In genomic region chr2:119165401-119165800, GRCm38 (mm10) we compare ENCODE assay signal across 31 mouse cellular contexts. TPM values are rescaled to one million over a fixed set of nuclear protein-coding genes. Genes with fewer than 3 reads are reported as not detected.
DNase-seq lines count a peak whose midpoint lies in the region; TF ChIP-seq lines count a peak whose summit lies in the region.
"Had no signal": no experiment of that assay in that cellular context is flagged by ENCODE, and none has a peak within 500 bp of the region (broad histone marks: within the 10 kb centered on the region; RNA-seq: fewer than 3 reads in every experiment).

No protein-coding gene starts in this region.

- TF ChIP-seq EP300 in CH12.LX (IDR thresholded peaks at IDR 0.05; ENCODE audit: low read length) (no peak), MEL (IDR thresholded peaks at IDR 0.05; ENCODE audit: low read depth in 1 of 2, low read length in 2 of 2) (no peak)

- TF ChIP-seq CTCF in layer of hippocampus, adult 2 months (conservative IDR thresholded peaks at IDR 0.05): peak; percentile 14; the same call in 1 of the 2 replicates
- TF ChIP-seq CTCF in CH12.LX (conservative IDR thresholded peaks at IDR 0.05 in 1 of 2, IDR thresholded peaks at IDR 0.05 in 1 of 2; ENCODE audit: low read depth in 2 of 2, low read length in 2 of 2) (peak in 1 of 2 experiments; percentile 47; a peak in 2 of 4 replicates), MEL (IDR thresholded peaks at IDR 0.05 in 2 of 3, conservative IDR thresholded peaks at IDR 0.05 in 1 of 3; ENCODE audit: control insufficient read depth in 1 of 3, insufficient read depth in 1 of 3, low read depth in 2 of 3, low read length in 3 of 3, poor library complexity in 1 of 3, severe bottlenecking in 1 of 3) (peak; percentile 32 to 46 (median 43))

- H3K9ac ChIP-seq in CH12.LX (ENCODE audit: insufficient read depth, low read depth): no peak overlapping the region
- H3K9ac ChIP-seq in MEL (ENCODE audit: control insufficient read depth, low read depth, low read length, poor library complexity, severe bottlenecking): no peak overlapping the region
- H3K9ac ChIP-seq: hindbrain, embryonic 12.5 days; midbrain, embryonic 13.5 days; neural tube, embryonic 13.5 days had no signal

- H3K9me3 ChIP-seq in CH12.LX (replicated peaks; ENCODE audit: low read length) (peaks cover 8% of the 10 kb centered on the region), MEL (replicated peaks; ENCODE audit: insufficient read depth, low read length) (no peaks in the 10 kb centered on the region)
- H3K9me3 ChIP-seq in hindbrain, embryonic 10.5 days: no peaks in the 10 kb centered on the region
- H3K9me3 ChIP-seq: G1E; hindbrain, embryonic 12.5 days; midbrain, embryonic 13.5 days; neural tube, embryonic 13.5 days had no signal

- dilution Hi-C loops in CH12.LX (cut with MboI; ENCODE audit: extremely low pct_ligation_motif_present, extremely low pct_unique_long_range_greater_than_20kb, low sequenced_read_pairs): no loop called here

- peak; percentile 14 for TF ChIP-seq RAD21 in CH12.LX (IDR thresholded peaks at IDR 0.05; ENCODE audit: low read depth, low read length)
- peak; percentile 26 for TF ChIP-seq RAD21 in MEL (IDR thresholded peaks at IDR 0.05; ENCODE audit: low read depth, low read length)

- no peak for DNase-seq in layer of hippocampus, adult 2 months (ENCODE audit: low spot score in 2 of 2)
- no peak for DNase-seq in layer of hippocampus, postnatal 25 days (ENCODE audit: extremely low spot score in 1 of 2, low spot score in 1 of 2)
- DNase-seq in CH12.LX (ENCODE audit: extremely low read depth) (no peak), MEL (ENCODE audit: low read depth, low spot score) (peak; percentile 60)
- DNase-seq in hindbrain, embryonic 10.5 days (ENCODE audit: low spot score): no peak
- DNase-seq in lung, postnatal 36 days: no peak
- DNase-seq in left cerebral cortex, adult 11 months (ENCODE audit: low spot score): no peak
- DNase-seq: adrenal gland, postnatal 25 days; cerebellum, adult 11-12 months; cerebellum, postnatal 10 days; gastrocnemius, postnatal 14 days; kidney, adult 11 months; kidney, postnatal 36 days; layer of hippocampus, postnatal 36 days; lung, adult 18-20 months; right cerebral cortex, postnatal 4 days; thymus, postnatal 4 days had no signal

- TF ChIP-seq POLR2A in CH12.LX (IDR thresholded peaks at IDR 0.05; ENCODE audit: low read depth, low read length): no peak
- no peak for TF ChIP-seq POLR2A in MEL (IDR thresholded peaks at IDR 0.05; ENCODE audit: control insufficient read depth in 1 of 2, insufficient read depth in 1 of 2, low read depth in 1 of 2, low read length in 2 of 2, poor library complexity in 1 of 2)

- H3K4me3 ChIP-seq in layer of hippocampus, adult 2 months: no peak overlapping the region
- H3K4me3 ChIP-seq in CH12.LX (replicated peaks in 1 of 3; ENCODE audit: low read depth in 2 of 3, low read length in 2 of 3, poor library complexity in 1 of 3) (no peak overlapping the region), MEL (ENCODE audit: control insufficient read depth in 1 of 2, insufficient read depth in 1 of 2, low read depth in 2 of 2, low read length in 2 of 2) (no peak overlapping the region)
- H3K4me3 ChIP-seq in hindbrain, embryonic 10.5 days: no peak overlapping the region
- H3K4me3 ChIP-seq: erythroblast, embryonic 14.5 days; hindbrain, embryonic 12.5 days; midbrain, embryonic 13.5 days; neural tube, embryonic 13.5 days had no signal

- H3K4me1 ChIP-seq in CH12.LX (ENCODE audit: control insufficient read depth in 1 of 2, insufficient read depth in 2 of 2) (peaks cover 8 to 40% of the 10 kb centered on the region in 2 experiments), MEL (ENCODE audit: control insufficient read depth in 1 of 2, insufficient read depth in 2 of 2, low read length in 2 of 2) (peaks cover 4 to 20% of the 10 kb centered on the region in 2 experiments)
- H3K4me1 ChIP-seq in hindbrain, embryonic 10.5 days (replicated peaks): peaks cover 23% of the 10 kb centered on the region

- H3K27ac ChIP-seq in layer of hippocampus, adult 2 months: no peak overlapping the region
- H3K27ac ChIP-seq in CH12.LX (ENCODE audit: insufficient read depth, low read depth) (no peak overlapping the region), MEL (ENCODE audit: control insufficient read depth, low read depth, low read length) (no peak overlapping the region)
- no peak overlapping the region for H3K27ac ChIP-seq in hindbrain, embryonic 10.5 days
- H3K27ac ChIP-seq: hindbrain, embryonic 12.5 days; hindbrain, postnatal 0 days; macrophage; midbrain, embryonic 13.5 days; neural tube, embryonic 13.5 days had no signal

- no peak overlapping the region for H3K4me2 ChIP-seq in CH12.LX (ENCODE audit: insufficient read depth, low read depth, poor library complexity, severe bottlenecking)
- H3K4me2 ChIP-seq: hindbrain, embryonic 12.5 days; midbrain, embryonic 13.5 days; neural tube, embryonic 13.5 days had no signal

- in situ Hi-C loops in CH12.LX (cut with MboI; ENCODE audit: low pct_ligation_motif_present, low pct_unique_long_range_greater_than_20kb, low sequenced_read_pairs): no loop called here

- H3K79me2 ChIP-seq in CH12.LX (replicated peaks; ENCODE audit: control insufficient read depth, extremely low read depth, insufficient read depth, poor library complexity, severe bottlenecking) (no peaks in the 10 kb centered on the region), MEL (ENCODE audit: control insufficient read depth, insufficient read depth, low read length, poor library complexity) (no peaks in the 10 kb centered on the region)

- H3K27me3 ChIP-seq in CH12.LX (replicated peaks) (peaks cover 13% of the 10 kb centered on the region), MEL (ENCODE audit: control insufficient read depth in 1 of 2, insufficient read depth in 2 of 2, low read length in 2 of 2) (no peaks in the 10 kb centered on the region)
- H3K27me3 ChIP-seq in hindbrain, embryonic 10.5 days (ENCODE audit: insufficient read depth, poor library complexity, severe bottlenecking): peaks cover 59% of the 10 kb centered on the region
- H3K27me3 ChIP-seq: Patski had no signal

- H3K36me3 ChIP-seq in CH12.LX (replicated peaks in 1 of 2; ENCODE audit: control insufficient read depth in 1 of 2, insufficient read depth in 1 of 2, low read length in 1 of 2): no peaks in the 10 kb centered on the region
- H3K36me3 ChIP-seq in MEL (ENCODE audit: control insufficient read depth in 1 of 2, insufficient read depth in 2 of 2, low read length in 2 of 2): peaks cover 0 to 13% of the 10 kb centered on the region in 2 experiments; a peak in 2 of 4 replicates
- H3K36me3 ChIP-seq in hindbrain, embryonic 10.5 days: no peaks in the 10 kb centered on the region
- H3K36me3 ChIP-seq: hindbrain, embryonic 12.5 days; midbrain, embryonic 13.5 days; neural tube, embryonic 13.5 days had no signal

RNA-seq across cellular contexts. Expression of gene Gchfr, which starts 2.2 kb away (rescaled TPM):
- total RNA-seq in layer of hippocampus, adult 2 months (2021): not detected
- total RNA-seq in layer of hippocampus, postnatal 25 days (2021): not detected
- total RNA-seq in CH12.LX (2012; rRNA removed) (9.5 and 18.2 TPM in 2 replicates), CH12.LX (2014; rRNA removed) (0.93 and 1.8 TPM in 2 replicates), MEL (2012; rRNA removed) (not detected in 2 replicates)
- polyA plus RNA-seq in CH12.LX (2012; ENCODE audit: insufficient read length, low read depth) (1.1 and 2.7 TPM in 2 replicates), MEL (2012; ENCODE audit: insufficient read depth in 1 of 2, insufficient read length in 2 of 2, low read depth in 1 of 2, low replicate concordance in 2 of 2, missing spikeins in 1 of 2) (not detected)
- 3.3 and 6.1 TPM in 2 replicates for polyA plus RNA-seq in hindbrain, embryonic 10.5 days (2016; fragmentation: Nextera tagmentation; extraction: Ambion mirVana)
- total RNA-seq: common myeloid progenitor, adult 5-6 weeks; granulocyte monocyte progenitor cell, adult 5-6 weeks; layer of hippocampus, postnatal 36 days; left cerebral cortex, postnatal 14 days had no signal
- polyA plus RNA-seq: macrophage had no signal

RNA-seq across cellular contexts. Expression of gene Rmdn3, which starts 8.6 kb away (rescaled TPM):
- total RNA-seq in layer of hippocampus, adult 2 months (2021): 10 to 100 TPM; 55.7 to 55.8 TPM
- total RNA-seq in layer of hippocampus, postnatal 25 days (2021): 10 to 100 TPM; 51.5 to 56.5 TPM
- total RNA-seq in CH12.LX (2012; rRNA removed) (49.9 and 52.0 TPM in 2 replicates), CH12.LX (2014; rRNA removed) (59.1 and 61.2 TPM in 2 replicates), MEL (2012; rRNA removed) (44.7 and 57.4 TPM in 2 replicates)
- polyA plus RNA-seq in CH12.LX (2012; ENCODE audit: insufficient read length, low read depth) (41.8 and 48.1 TPM in 2 replicates), MEL (2012; ENCODE audit: insufficient read depth in 1 of 2, insufficient read length in 2 of 2, low read depth in 1 of 2, low replicate concordance in 2 of 2, missing spikeins in 1 of 2) (10 to 100 TPM in 1 of 2 experiments, not detected in 1; 52.5 TPM)
- 43.6 and 48.1 TPM in 2 replicates for polyA plus RNA-seq in hindbrain, embryonic 10.5 days (2016; fragmentation: Nextera tagmentation; extraction: Ambion mirVana)

RNA-seq across cellular contexts. Expression of gene Gm14137, which starts 8.9 kb away (rescaled TPM):
- total RNA-seq in layer of hippocampus, adult 2 months (2021): not detected
- total RNA-seq in layer of hippocampus, postnatal 25 days (2021): not detected
- total RNA-seq in CH12.LX (2012; rRNA removed) (4.7 and 9.2 TPM in 2 replicates), CH12.LX (2014; rRNA removed) (2.3 and 2.6 TPM in 2 replicates), MEL (2012; rRNA removed) (0.07 TPM in 1 of 2 replicates, not detected in the other)
- polyA plus RNA-seq in CH12.LX (2012; ENCODE audit: insufficient read length, low read depth) (3.3 and 3.4 TPM in 2 replicates), MEL (2012; ENCODE audit: insufficient read depth in 1 of 2, insufficient read length in 2 of 2, low read depth in 1 of 2, low replicate concordance in 2 of 2, missing spikeins in 1 of 2) (under 1 TPM in 1 of 2 experiments, not detected in 1; 0.71 TPM)
- 0.75 and 0.85 TPM in 2 replicates for polyA plus RNA-seq in hindbrain, embryonic 10.5 days (2016; fragmentation: Nextera tagmentation; extraction: Ambion mirVana)
- total RNA-seq: common myeloid progenitor, adult 5-6 weeks; granulocyte monocyte progenitor cell, adult 5-6 weeks; hindbrain, postnatal 0 days; layer of hippocampus, adult 8-10 months; layer of hippocampus, postnatal 36 days; left cerebral cortex, postnatal 14 days; liver, adult 2 months; megakaryocyte-erythroid progenitor cell, adult 5-6 weeks had no signal
- polyA plus RNA-seq: erythroblast, embryonic 14.5 days; liver, adult 2 months; macrophage had no signal

RNA-seq across cellular contexts. Expression of gene Zfyve19, which starts 43.0 kb away (rescaled TPM):
- 10 to 100 TPM; 34.1 to 36.2 TPM for total RNA-seq in layer of hippocampus, adult 2 months (2021)
- 10 to 100 TPM; 28.3 to 38.8 TPM for total RNA-seq in layer of hippocampus, postnatal 25 days (2021)
- 38.2 and 38.7 TPM in 2 replicates for total RNA-seq in CH12.LX (2012; rRNA removed)
- total RNA-seq in CH12.LX (2014; rRNA removed): 25.6 and 28.0 TPM in 2 replicates
- 39.9 and 45.2 TPM in 2 replicates for polyA plus RNA-seq in CH12.LX (2012; ENCODE audit: insufficient read length, low read depth)
- total RNA-seq in MEL (2012; rRNA removed): 30.3 and 37.4 TPM in 2 replicates
- 10 to 100 TPM in 1 of 2 experiments, not detected in 1; 52.5 TPM for polyA plus RNA-seq in MEL (2012; ENCODE audit: insufficient read depth in 1 of 2, insufficient read length in 2 of 2, low read depth in 1 of 2, low replicate concordance in 2 of 2, missing spikeins in 1 of 2)
- 52.2 and 57.4 TPM in 2 replicates for polyA plus RNA-seq in hindbrain, embryonic 10.5 days (2016; fragmentation: Nextera tagmentation; extraction: Ambion mirVana)

RNA-seq across cellular contexts. Expression of gene Dnajc17, which starts 43.2 kb away (rescaled TPM):
- total RNA-seq in layer of hippocampus, adult 2 months (2021): 10 to 100 TPM; 16.5 to 17.6 TPM
- total RNA-seq in layer of hippocampus, postnatal 25 days (2021): 10 to 100 TPM; 15.8 to 19.7 TPM
- 15.3 and 18.2 TPM in 2 replicates for total RNA-seq in CH12.LX (2012; rRNA removed)
- 19.6 and 19.8 TPM in 2 replicates for total RNA-seq in CH12.LX (2014; rRNA removed)
- polyA plus RNA-seq in CH12.LX (2012; ENCODE audit: insufficient read length, low read depth): 22.9 and 26.3 TPM in 2 replicates
- total RNA-seq in MEL (2012; rRNA removed): 13.0 and 14.7 TPM in 2 replicates
- 10 to 100 TPM in 1 of 2 experiments, not detected in 1; 15.8 TPM for polyA plus RNA-seq in MEL (2012; ENCODE audit: insufficient read depth in 1 of 2, insufficient read length in 2 of 2, low read depth in 1 of 2, low replicate concordance in 2 of 2, missing spikeins in 1 of 2)
- polyA plus RNA-seq in hindbrain, embryonic 10.5 days (2016; fragmentation: Nextera tagmentation; extraction: Ambion mirVana): 22.9 and 24.9 TPM in 2 replicates
